Mouse (Mus musculus) hindbrain, embryonic 16.5 days (tissue): Measurements from ENCODE around the gene Ttc19. TPM values are rescaled to one million over a fixed set of nuclear protein-coding genes. Genes with fewer than 3 reads are reported as not detected.
"Not testable (repeated sequence)": the region's sequence is repeated elsewhere in the genome, so short reads cannot be mapped to it uniquely, and the experiment has no call there.

ENCODE experiments used
- ATAC-seq: fragments of 200-750 bp; cut with Nextera tagmentation; 2 replicates; pipeline ENCODE4 v1.8.0; 2017; ENCODE audit warnings: moderate TSS enrichment, moderate library complexity
- H3K27ac ChIP-seq: fragments of 300-500 bp; sonication (generic); 2 replicates; pipeline ENCODE4 v1.5.1; 2014; ENCODE audit warnings: low read depth, mild to moderate bottlenecking, control low read depth, low read length, moderate library complexity
- H3K27me3 ChIP-seq: fragments of 300-500 bp; sonication (generic); replicated peaks from 2 replicates; pipeline ENCODE4 v1.6.1; 2014; ENCODE audit warnings: low read length; ENCODE audit not compliant: control insufficient read depth, insufficient read depth
- H3K36me3 ChIP-seq: fragments of 300-500 bp; sonication (generic); 2 replicates; pipeline ENCODE4 v1.6.1; 2014; ENCODE audit warnings: mild to moderate bottlenecking, low read length, moderate library complexity, mixed read lengths; ENCODE audit not compliant: control insufficient read depth, insufficient read depth
- H3K4me1 ChIP-seq: fragments of 300-500 bp; sonication (generic); 2 replicates; pipeline ENCODE4 v1.6.1; 2014; ENCODE audit warnings: low read depth, low read length; ENCODE audit not compliant: control insufficient read depth, insufficient read depth
- H3K4me2 ChIP-seq: fragments of 300-500 bp; sonication (generic); 2 replicates; pipeline ENCODE4 v1.6.1; 2014; ENCODE audit warnings: mild to moderate bottlenecking, low read length, control low read depth, moderate library complexity
- H3K4me3 ChIP-seq: fragments of 300-500 bp; sonication (generic); 2 replicates; pipeline ENCODE4 v1.5.1; 2014; ENCODE audit warnings: mild to moderate bottlenecking, low read length, control low read depth, moderate library complexity
- H3K9ac ChIP-seq: fragments of 300-500 bp; sonication (generic); 2 replicates; pipeline ENCODE4 v1.6.1; 2014; ENCODE audit warnings: low read depth, mild to moderate bottlenecking, control low read depth, low read length, moderate library complexity
- H3K9me3 ChIP-seq: fragments of 300-500 bp; sonication (generic); 2 replicates; pipeline ENCODE4 v1.6.1; 2014; ENCODE audit warnings: mild to moderate bottlenecking, low read length, moderate library complexity; ENCODE audit not compliant: control insufficient read depth
- WGBS: fragments of 180-500 bp; shearing (Covaris S2); extraction: QIAGEN DNeasy Blood & Tissue Kit; methylation state at CpG from one replicate; pipeline ENCODE4 v1.1.7; 2014; 5-methylcytosine and 5-hydroxymethylcytosine counted together
- polyA plus RNA-seq: library from polyadenylated mRNA; unstranded; fragments of >200 nt; fragmentation: Nextera tagmentation; extraction: Ambion mirVana; gene quantifications from 2 replicates; pipeline ENCODE4 v1.2.1, GENCODE M21; 2015

Ttc19 gene
- polyA plus RNA-seq, 1 experiment from 2014 or later, result 41.6 TPM

DNA sequence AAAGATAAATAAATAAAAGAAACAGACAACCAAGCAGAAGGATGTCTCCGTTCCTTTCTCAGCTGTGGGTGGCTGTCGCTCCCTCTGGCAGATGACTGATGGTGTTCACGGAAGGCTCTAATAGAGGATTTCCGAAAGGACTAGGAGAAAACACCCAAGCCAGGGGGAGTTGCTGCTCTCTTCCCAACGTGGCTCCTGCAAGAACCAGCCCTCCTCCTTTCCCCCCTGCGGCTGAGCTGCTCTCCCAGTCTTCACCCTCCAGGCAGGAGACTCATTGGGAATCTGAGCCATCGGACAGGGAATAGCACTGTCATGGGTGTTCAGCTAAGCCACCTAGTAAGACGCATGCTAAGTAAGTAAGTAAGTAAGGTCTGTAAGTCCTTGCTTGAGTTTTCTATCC, 4.2 kb upstream of the Ttc19 start:
- ATAC-seq, result no peak
- H3K4me1 ChIP-seq, result peaks cover under 1% of the 10 kb centered on the region; the same call in 1 of the 2 replicates
- WGBS, result 61% methylated on average over 8 of the region's 8 CpGs

DNA sequence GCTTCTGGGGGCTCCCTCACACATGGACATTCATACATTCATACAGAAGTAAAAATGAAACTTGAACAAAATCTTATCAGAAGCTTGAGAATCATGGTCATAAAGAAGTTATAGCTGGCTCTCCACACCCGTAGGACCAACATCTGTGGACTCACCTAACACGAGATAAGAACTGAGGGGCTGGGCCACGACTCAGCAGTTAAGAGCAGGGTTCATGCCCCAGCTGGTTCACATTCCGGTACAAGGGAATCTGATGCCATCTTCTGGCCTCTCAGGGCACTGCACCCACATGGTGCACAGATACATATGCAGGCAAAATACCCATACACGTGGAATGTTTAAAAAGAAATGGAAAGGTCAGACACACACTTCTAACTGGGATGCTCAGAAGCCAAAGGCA, 3.2 kb upstream of the Ttc19 start:
- Histone ChIP-seq H3K4me1 (peaks cover 3% of the 10 kb centered on the region; the same call in 1 of the 2 replicates), H3K4me3 (no peak overlapping the region), H3K27ac (no peak overlapping the region), H3K36me3 (peaks cover under 1% of the 10 kb centered on the region; the same call in 1 of the 2 replicates), H3K9me3 (no peaks in the 10 kb centered on the region), H3K4me2 (no peak overlapping the region), H3K27me3 (no peaks in the 10 kb centered on the region), H3K9ac (no peak overlapping the region)
- WGBS, result 18% methylated on average over 5 of the region's 5 CpGs
- ATAC-seq, result no peak

More for the DNA sequence above, 4.2 kb upstream of the Ttc19 start:
- Histone ChIP-seq H3K36me3 (no peaks in the 10 kb centered on the region), H3K27me3 (no peaks in the 10 kb centered on the region), H3K9me3 (no peaks in the 10 kb centered on the region), H3K27ac (no peak overlapping the region), H3K4me2 (no peak overlapping the region), H3K9ac (no peak overlapping the region), H3K4me3 (no peak overlapping the region)

DNA sequence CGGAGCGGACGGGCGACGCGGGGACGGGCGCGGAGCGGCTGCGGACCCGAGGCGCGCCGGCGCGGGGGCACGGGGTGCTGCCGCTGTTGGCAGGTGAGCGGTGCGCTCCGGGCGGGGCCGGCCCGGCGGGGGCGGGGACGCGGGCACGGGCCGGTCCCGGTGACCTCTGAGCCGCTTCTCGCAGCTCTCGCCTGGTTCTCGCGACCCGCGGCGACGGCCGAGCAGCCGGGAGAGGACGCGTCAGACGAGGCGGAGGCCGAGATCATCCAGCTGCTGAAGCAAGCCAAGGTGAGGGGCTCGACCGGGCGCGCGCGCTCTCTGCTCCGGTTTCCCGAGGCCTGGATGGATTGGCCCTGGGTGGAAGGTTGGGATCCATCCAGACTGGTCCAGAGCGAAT, 326 bp downstream of the Ttc19 start:
- ATAC-seq, result peak; percentile 76
- H3K9me3 ChIP-seq, result no peaks in the 10 kb centered on the region
- peak overlapping the region; percentile 73 for H3K4me2 ChIP-seq
- peak overlapping the region; percentile 92 for H3K27ac ChIP-seq
- no peaks in the 10 kb centered on the region for H3K27me3 ChIP-seq
- H3K36me3 ChIP-seq, result peaks cover 16% of the 10 kb centered on the region
- peak overlapping the region; percentile 94 for H3K4me3 ChIP-seq
- WGBS, result under 1% methylated on average over 41 of the region's 57 CpGs
- H3K9ac ChIP-seq, result peak overlapping the region; percentile 95
- H3K4me1 ChIP-seq, result peaks cover 3% of the 10 kb centered on the region; the same call in 1 of the 2 replicates

DNA sequence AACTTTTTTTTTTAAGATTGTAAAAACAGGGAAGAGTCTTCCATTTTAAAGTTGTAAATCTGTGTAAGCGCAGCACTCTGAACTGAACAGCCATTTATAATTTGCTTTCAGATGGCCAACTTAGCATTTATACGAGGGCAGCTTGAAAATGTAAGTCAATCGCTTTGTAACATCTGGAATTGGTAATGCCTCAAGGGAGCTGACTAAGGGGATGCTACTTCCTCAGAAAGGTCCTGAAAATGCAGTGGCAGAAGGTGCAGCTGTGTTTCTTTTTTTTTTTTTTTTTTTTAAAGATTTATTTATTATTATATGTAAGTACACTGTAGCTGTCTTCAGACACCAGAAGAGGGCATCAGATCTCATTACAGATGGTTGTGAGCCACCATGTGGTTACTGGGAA, 2.7 kb downstream of the Ttc19 start:
- not testable (repeated sequence) for H3K9me3 ChIP-seq

DNA sequence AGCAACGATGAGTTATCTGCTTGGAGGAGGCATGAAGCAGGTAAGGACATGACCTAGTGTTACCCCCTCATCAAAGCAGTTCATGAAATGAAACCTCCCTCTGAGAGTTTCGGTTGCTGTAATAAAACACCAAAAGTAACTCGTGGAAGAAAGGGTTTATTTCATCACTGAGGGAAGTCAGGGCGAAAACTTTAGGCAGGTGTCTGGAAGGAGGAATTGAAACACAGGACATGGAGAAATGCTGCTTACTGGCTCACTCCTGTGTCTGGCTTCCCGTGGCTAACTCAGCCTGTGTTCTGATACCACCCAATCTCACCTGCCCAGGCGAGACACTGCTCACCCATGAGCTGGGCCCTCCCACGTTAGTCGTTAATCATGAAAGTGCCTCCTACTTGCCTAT, 3.7 kb downstream of the Ttc19 start:
- WGBS, result 91% methylated on average over 8 of the region's 8 CpGs
- H3K4me1 ChIP-seq, result peaks cover 3% of the 10 kb centered on the region; the same call in 1 of the 2 replicates
- no peaks in the 10 kb centered on the region for H3K9me3 ChIP-seq
- peaks cover 22% of the 10 kb centered on the region for H3K36me3 ChIP-seq
- H3K4me3 ChIP-seq, result no peak overlapping the region
- H3K27ac ChIP-seq, result no peak overlapping the region
- no peak overlapping the region for H3K4me2 ChIP-seq
- H3K9ac ChIP-seq, result no peak overlapping the region
- no peaks in the 10 kb centered on the region for H3K27me3 ChIP-seq
- ATAC-seq, result no peak

More for the DNA sequence above, 2.7 kb downstream of the Ttc19 start:
- H3K9ac ChIP-seq, H3K4me3 ChIP-seq, H3K27ac ChIP-seq, H3K4me2 ChIP-seq, ATAC-seq, H3K27me3 ChIP-seq, H3K4me1 ChIP-seq: not testable (repeated sequence)
- 88% methylated on average over 3 of the region's 3 CpGs for WGBS
- peaks cover 19% of the 10 kb centered on the region for H3K36me3 ChIP-seq

DNA sequence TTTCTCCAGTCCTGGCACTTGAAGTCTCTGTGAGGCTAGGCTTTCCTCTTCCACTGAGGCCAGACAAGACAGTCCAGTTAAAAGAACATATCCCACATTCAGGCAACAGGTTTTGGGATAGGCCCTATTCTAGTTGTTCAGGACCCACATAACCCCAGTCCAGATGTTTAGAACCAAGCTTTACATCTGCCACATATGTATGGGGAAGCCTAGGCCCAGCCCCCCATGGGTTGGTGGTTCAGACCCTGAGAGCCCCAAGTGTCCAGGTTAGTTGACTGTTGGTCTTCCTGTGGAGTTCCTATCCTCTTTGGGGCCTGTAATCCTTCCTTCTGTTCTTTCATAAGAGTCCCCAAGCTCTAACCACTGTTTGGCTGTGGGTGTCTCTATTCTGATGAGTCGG, 6.4 kb downstream of the Ttc19 start:
- 95% methylated on average over 1 of the region's 1 CpGs for WGBS
- H3K4me3 ChIP-seq, result no peak overlapping the region
- no peaks in the 10 kb centered on the region for H3K27me3 ChIP-seq
- H3K4me2 ChIP-seq, result no peak overlapping the region
- H3K36me3 ChIP-seq, result peaks cover 26% of the 10 kb centered on the region
- no peak for ATAC-seq
- no peaks in the 10 kb centered on the region for H3K4me1 ChIP-seq
- H3K27ac ChIP-seq, result no peak overlapping the region
- no peak overlapping the region for H3K9ac ChIP-seq
- no peaks in the 10 kb centered on the region for H3K9me3 ChIP-seq

DNA sequence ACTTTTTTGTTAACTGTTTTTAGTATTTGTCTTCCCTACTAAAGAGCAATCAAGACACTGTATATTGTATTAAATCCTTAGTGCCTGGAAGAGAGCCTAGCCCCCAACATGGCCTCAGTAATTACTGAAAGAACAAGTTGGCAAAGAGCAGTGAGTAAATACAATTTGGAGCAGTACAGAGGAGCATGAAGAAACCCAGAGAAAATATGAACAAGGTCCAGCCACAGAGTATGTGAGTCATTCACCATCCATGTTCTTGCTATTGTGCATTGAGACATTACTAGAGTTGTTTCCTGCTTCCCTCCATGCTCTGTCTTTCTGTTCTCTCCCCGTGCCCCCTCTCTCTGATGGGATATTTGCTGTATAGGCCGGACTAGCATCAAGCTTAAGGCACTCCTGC, 12.8 kb downstream of the Ttc19 start:
- Histone ChIP-seq H3K36me3 (peaks cover 19% of the 10 kb centered on the region), H3K9me3 (no peaks in the 10 kb centered on the region), H3K27ac (no peak overlapping the region), H3K4me2 (no peak overlapping the region), H3K4me3 (no peak overlapping the region), H3K9ac (no peak overlapping the region), H3K27me3 (no peaks in the 10 kb centered on the region), H3K4me1 (no peaks in the 10 kb centered on the region)
- no peak for ATAC-seq
- 100% methylated on average over 2 of the region's 2 CpGs for WGBS

DNA sequence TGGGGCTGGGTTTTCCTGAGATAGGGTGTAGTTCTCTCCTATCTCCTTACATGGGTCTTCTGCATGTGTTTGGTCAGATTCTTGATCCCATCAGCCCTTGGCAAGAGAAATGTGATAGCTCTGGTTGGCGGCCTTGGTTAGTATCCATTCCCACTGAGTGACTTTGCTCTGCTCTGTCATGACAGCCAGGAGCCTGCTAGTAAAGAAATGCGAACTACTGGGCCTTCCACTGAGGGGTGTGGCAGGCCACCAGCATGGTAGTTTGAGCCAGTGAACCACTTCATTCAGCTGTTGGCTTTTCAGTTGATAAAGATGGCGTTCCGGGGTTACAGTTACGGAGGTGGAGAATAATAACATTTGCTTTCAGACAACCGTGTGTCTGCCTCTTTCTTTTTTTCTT, 17.6 kb downstream of the Ttc19 start:
- Histone ChIP-seq H3K4me2 (no peak overlapping the region), H3K9me3 (no peaks in the 10 kb centered on the region), H3K27ac (no peak overlapping the region), H3K36me3 (peaks cover 12% of the 10 kb centered on the region; the same call in 1 of the 2 replicates), H3K9ac (no peak overlapping the region), H3K4me1 (no peaks in the 10 kb centered on the region), H3K27me3 (no peaks in the 10 kb centered on the region), H3K4me3 (no peak overlapping the region)
- WGBS, result 84% methylated on average over 6 of the region's 6 CpGs
- no peak for ATAC-seq

DNA sequence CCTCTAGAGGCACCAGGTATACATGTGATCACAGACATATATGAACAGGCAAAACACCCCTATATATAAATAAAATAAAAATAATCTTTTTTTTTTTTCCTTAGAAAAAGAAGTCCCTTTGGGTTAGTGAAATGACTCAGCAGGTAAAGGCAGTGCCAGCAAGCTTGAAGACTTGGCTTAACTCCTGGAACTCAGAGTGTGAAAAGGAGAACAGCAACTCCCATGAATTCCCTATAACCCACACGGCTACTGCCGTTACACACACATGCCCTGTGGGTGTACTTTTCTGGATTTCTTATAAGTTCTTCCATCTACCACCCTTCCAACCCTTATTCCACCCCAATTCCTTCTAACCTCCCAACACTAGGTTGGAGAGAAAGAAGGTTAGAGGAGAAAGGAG, 24.6 kb downstream of the Ttc19 start:
- Histone ChIP-seq H3K4me1 (no peaks in the 10 kb centered on the region), H3K27ac (no peak overlapping the region), H3K27me3 (no peaks in the 10 kb centered on the region), H3K4me3 (no peak overlapping the region), H3K9ac (no peak overlapping the region), H3K9me3 (no peaks in the 10 kb centered on the region), H3K4me2 (no peak overlapping the region), H3K36me3 (peaks cover 16% of the 10 kb centered on the region)
- WGBS, result 88% methylated on average over 2 of the region's 2 CpGs
- no peak for ATAC-seq

DNA sequence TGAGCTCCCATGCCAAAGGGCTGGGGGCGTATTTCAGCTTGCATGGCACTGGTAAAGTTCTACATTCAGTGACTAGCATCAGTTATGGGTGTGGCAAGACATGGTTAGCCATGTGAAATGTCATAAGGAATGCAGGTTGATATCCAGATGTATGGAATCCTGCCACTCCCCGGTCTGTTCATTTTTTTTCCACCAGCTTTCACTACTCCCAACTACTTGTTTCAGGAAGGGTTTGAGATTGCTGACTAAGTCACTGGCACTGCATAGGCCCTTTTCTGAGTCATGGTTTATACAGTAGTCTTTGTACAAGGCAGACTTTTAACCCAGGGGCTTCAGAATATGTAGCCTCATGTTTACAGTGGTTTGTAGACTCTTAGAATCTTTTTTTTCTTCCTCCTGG, 28.0 kb downstream of the Ttc19 start:
- no peak overlapping the region for H3K9ac ChIP-seq
- no peak overlapping the region for H3K4me2 ChIP-seq
- H3K36me3 ChIP-seq, result peaks cover 28% of the 10 kb centered on the region
- no peak overlapping the region for H3K4me3 ChIP-seq
- H3K4me1 ChIP-seq, result no peaks in the 10 kb centered on the region
- no peak for ATAC-seq
- no peak overlapping the region for H3K27ac ChIP-seq
- H3K9me3 ChIP-seq, result no peaks in the 10 kb centered on the region
- 95% methylated on average over 2 of the region's 2 CpGs for WGBS
- no peaks in the 10 kb centered on the region for H3K27me3 ChIP-seq
